Mouse (Mus musculus): ENCODE results near the gene Clec4a1. TPM values are rescaled to one million over a fixed set of nuclear protein-coding genes. Genes with fewer than 3 reads are reported as not detected.
A peak's percentile ranks its signal among the peaks of the same experiment; 100 is the strongest.

The Clec4a1 gene
- total RNA-seq (2014; fragmentation: Nextera tagmentation) (1.7 TPM in 1 of 2 replicates, not detected in the other), total RNA-seq (2017) (0.93 and 1.3 TPM in 2 replicates)

DNA sequence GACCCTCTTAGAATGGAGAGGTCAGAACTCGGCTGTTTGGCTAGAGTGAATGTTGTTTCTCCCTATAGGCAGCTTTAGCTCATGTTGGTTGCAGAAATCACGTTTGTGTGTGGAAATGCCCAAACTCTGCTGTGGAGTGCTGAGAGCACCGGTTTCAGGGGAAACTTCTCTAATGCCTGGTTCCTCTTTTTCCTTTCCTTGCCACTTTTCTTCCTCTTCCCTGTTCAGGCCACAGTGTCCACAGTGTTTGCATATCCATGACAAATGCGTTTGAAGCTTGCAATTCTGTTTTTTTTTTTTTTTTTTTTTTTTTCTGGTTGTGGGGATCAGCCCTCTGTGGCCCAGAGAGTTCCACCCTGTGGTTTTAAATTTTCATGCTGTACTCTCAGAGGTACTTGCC is at the start of gene Clec4a1:
Clec4a1 (plus strand) TSS at position 398 of the 400 bp plus-strand sequence.
- ATAC-seq (replicated peaks; ENCODE audit: poor library complexity, severe bottlenecking), result peak; percentile 99

- ATAC-seq (replicated peaks; ENCODE audit: poor library complexity, severe bottlenecking), result peak; percentile 83
Observed at GRCm38 (mm10) chr6:122872800-122873199, 48.8 kb upstream of the Clec4a1 start.

DNA sequence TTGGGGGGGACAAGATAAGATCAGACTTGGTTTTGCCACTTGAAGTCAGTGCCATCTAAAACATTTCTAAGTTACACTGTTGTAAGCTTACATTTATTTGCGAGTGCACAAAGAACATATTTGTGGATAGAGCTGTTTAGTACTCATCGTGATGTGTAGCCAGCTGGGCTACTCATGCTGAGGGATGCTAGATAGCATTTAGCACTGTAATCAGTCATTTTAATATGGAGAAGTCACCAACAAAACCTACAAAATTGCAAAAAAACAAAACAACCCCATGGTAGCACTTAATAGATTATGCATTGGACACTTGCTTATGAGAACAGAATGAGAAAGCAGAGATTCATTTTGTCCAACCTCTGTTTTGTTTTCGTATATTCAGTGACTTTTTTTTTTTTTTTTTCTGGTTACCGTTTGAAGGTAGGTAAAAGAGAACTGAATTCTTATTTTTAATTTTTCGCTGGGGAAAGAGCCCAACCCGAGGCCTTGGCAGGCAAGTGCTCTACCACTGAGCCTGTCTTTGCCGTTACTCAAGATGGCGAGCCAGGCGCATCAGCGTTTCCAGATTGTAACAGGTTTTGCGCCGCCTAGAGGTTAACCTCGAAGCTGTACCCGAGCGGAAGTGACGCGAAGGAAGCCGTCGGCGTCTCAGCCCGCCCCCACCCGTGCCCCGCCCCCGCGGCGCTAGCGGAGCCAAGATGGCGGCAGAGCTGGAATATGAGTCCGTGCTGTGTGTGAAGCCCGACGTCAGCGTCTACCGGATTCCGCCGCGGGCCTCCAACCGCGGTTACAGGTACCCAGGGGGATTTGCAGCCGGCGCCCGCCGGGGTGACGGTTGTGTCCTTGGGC is 47.6 kb upstream of the Clec4a1 start, which contains the start of gene Necap1:
Necap1 (plus strand) TSS at position 604 of the 849 bp plus-strand sequence.
- ATAC-seq (replicated peaks; ENCODE audit: poor library complexity, severe bottlenecking), result peak; percentile 79

DNA sequence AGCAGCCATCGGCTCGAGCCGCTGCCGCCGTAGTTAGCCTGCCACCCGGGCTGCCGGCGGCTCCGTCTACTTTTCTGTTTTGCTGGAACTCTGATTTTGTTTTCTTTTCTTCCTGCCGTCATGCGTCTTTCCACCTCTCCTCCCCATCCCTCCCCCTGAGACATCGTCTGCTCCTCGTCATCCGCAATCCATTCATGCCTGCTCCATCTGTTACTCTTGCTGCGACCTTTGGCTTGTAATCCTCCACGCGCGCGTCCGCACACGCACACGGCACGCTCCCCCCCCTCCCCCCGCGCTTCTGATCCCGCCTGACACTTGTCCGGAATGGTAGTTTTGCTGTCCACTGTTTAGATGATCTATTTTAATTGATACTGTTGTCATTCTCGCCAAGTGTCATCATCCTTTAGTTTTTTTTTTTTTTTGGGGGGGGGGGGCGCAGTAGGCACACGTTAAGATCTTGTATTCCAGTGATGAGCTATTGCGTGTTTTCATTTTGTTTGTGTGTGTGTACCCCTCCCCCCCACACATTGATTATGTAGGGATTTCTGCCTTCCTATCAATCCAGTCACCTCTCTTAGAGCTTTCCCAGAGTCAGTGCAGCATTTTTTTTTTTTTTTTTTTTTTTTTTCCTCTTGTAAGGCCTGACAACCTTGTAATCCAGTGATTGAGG is 46.8 kb upstream of the Clec4a1 start:
- ATAC-seq (replicated peaks; ENCODE audit: poor library complexity, severe bottlenecking), result peak; percentile 20

DNA sequence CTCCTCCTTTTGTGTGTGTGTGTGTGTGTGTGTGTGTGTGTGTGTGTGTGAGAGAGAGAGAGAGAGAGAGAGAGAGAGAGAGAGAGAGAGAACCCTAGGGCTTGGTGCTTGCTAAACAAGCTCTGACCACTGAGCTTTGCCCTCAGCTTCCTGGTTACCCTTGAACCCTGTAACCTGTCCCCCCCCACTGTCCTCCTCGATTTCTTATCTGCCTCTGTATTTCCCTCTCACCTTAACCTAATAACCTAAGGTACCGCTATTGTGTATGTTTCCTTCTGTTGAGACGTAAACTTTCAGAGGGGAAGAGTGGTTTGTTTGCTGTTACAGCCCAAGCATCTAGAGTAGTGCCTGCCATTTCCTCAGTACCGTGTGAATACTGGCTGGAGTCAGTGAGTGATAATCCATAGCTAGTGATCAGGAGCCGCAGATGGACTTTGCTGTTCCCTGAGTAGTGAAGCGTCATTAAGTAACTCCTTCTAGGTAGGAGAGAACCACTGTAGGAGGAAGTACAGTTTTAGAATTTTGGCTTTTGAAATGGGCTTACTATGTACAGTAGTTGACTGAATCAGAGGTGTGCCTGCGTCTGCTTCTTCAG is 42.4 kb upstream of the Clec4a1 start:
- no peak for ATAC-seq (replicated peaks; ENCODE audit: poor library complexity, severe bottlenecking)

- no peak for ATAC-seq (replicated peaks; ENCODE audit: poor library complexity, severe bottlenecking)
Observed at GRCm38 (mm10) chr6:122879781-122880505, 41.7 kb upstream of the Clec4a1 start.

DNA sequence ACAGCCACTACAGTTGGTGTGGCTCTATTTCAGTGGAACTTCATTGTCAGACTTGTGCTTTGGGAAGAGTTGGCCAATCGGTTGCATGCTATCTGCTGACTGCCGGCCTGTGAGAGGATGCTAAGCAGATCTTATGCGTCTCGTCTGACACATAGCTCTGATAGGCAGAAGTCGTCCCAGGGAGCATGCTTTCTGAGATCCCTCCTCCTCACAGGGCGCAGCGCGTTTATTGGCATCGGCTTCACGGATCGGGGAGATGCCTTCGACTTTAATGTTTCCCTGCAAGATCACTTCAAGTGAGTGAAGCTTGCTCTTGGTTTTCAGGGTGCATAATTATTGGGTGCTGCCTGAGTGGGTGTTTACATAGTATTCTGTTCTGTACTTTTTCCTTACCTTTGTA is 40.4 kb upstream of the Clec4a1 start:
- no peak for ATAC-seq (replicated peaks; ENCODE audit: poor library complexity, severe bottlenecking)

- ATAC-seq (replicated peaks; ENCODE audit: poor library complexity, severe bottlenecking), result no peak
Observed at GRCm38 (mm10) chr6:122883603-122884002, 38.0 kb upstream of the Clec4a1 start.

- peak; percentile 31 for ATAC-seq (replicated peaks; ENCODE audit: poor library complexity, severe bottlenecking)
Observed at GRCm38 (mm10) chr6:122889599-122889998, 32.0 kb upstream of the Clec4a1 start.

DNA sequence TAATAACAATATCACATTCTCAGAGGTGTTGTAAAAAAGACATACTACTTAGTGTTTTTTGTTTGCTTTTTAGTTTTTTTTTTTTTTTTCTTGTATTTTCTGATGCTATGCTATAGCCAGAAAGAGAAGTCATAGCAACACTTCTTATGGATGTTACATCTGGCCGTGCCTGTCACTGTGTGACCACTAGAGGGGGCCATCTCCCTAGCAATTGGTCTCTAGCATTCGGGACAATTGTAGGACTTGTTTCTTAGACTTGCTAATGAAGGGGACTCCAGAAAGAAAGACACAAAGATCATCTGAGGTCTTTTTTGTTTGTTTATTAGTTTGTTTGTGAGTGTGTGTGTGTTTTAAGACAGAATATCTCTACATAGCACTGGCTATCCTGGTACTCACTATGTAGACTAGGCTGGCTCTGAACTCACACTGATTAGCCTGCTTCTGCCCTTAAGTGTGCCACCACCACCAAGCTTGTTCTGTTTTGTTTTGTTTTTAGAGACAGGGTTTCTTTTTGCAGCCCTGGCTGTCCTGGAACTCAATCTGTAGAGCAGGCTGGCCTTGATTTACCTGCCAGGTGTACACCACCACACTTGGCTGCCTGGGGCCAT is 29.1 kb upstream of the Clec4a1 start:
- ATAC-seq (replicated peaks; ENCODE audit: poor library complexity, severe bottlenecking), result peak; percentile 93

- no peak for ATAC-seq (replicated peaks; ENCODE audit: poor library complexity, severe bottlenecking)
Observed at GRCm38 (mm10) chr6:122919922-122920321, 1.7 kb upstream of the Clec4a1 start.

GRCm38 (mm10) chr6:122934845-122935244 is 13.2 kb downstream of the Clec4a1 start:
- peak; percentile 87 for ATAC-seq (replicated peaks; ENCODE audit: poor library complexity, severe bottlenecking)

DNA sequence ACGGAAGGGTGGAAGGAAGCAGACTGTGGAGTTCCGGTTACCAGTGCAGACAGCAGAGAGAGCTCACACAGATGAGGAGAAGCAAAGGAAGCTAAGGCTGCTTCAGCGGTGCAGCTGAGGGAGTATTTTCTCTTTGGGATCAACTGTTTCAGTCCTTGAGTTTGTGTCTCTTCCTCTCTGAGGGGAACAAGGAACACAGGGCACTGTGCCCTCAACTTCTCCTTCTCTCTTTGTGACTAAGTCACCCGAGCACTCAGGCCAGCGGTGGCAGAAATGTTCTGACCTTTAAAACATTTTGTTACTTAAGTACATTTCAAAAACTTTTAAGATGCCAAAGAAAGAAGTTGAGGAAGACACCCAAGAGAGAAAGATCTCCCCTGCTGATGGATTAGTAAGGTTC is 18.0 kb downstream of the Clec4a1 start:
- peak; percentile 56 for ATAC-seq (replicated peaks; ENCODE audit: poor library complexity, severe bottlenecking)

DNA sequence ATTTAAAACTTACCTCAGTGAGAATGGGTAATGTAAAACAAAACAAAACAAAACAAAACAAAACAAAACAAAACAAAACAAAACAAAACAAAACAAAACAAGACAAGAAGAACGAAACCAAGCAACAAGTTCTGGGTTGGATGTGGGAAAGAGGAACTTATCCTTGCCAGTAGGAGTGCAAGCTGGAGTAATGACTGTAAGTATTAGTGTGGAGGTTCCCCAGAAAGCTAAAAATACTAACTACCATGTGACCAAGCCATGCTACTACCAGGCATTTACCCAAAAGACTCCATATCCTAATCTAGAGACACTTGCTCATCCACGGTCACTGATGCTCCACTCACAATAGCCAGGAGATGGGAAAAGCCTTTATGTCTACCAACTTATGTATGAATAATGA is 25.1 kb downstream of the Clec4a1 start:
- peak; percentile 97 for ATAC-seq (replicated peaks; ENCODE audit: poor library complexity, severe bottlenecking)

- ATAC-seq (replicated peaks; ENCODE audit: poor library complexity, severe bottlenecking), result peak; percentile 100
Observed at GRCm38 (mm10) chr6:122952401-122952800, 30.8 kb downstream of the Clec4a1 start, which contains the start of gene Clec4a3. Gene Clec4a3 (plus strand): TSS chr6:122952515.

DNA sequence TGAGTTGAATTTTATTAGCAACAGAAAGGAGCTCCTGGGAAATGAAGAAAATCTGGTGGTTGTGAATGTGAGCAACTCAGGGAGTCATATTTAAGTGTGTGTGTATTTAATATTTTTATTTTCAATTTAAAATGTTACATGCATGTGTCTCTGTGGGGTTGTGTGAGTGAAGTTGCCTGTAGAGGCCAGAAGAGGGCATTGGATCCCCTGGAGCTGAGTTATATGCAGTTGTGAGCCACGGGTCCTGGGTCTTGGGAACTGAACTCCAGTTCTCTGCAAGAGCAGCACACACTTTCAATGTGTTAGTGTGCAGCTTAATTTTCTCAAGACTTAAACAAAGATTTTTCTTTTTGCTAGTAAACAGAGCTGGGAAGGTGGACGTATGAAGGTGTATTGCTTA is 42.9 kb downstream of the Clec4a1 start:
- ATAC-seq (replicated peaks; ENCODE audit: poor library complexity, severe bottlenecking), result peak; percentile 66

GRCm38 (mm10) chr6:122969048-122969447 is 47.4 kb downstream of the Clec4a1 start:
- peak; percentile 84 for ATAC-seq (replicated peaks; ENCODE audit: poor library complexity, severe bottlenecking)
